21 mouse cellular contexts compared by ENCODE assay signal in genomic region chr12:87421708-87422507, GRCm38 (mm10). TPM values are rescaled to one million over a fixed set of nuclear protein-coding genes. Genes with fewer than 3 reads are reported as not detected.
A peak's percentile ranks its signal among the peaks of the same experiment; 100 is the strongest.
DNase-seq lines count a peak whose midpoint lies in the region; ATAC-seq lines count a peak whose summit lies in the region.
"Had no signal": no experiment of that assay in that cellular context is flagged by ENCODE, and none has a peak within 500 bp of the region (broad histone marks: within the 10 kb centered on the region; RNA-seq: fewer than 3 reads in every experiment).

No protein-coding gene starts in this region.

- 0 out of 2 replicates have a peak, but pooled peaks have one; percentile 30 for ATAC-seq in erythroblast, adult 5-6 weeks (replicated peaks; ENCODE audit: low FRiP score, poor library complexity, severe bottlenecking)
- ATAC-seq in megakaryocyte-erythroid progenitor cell, adult 5-6 weeks (replicated peaks; ENCODE audit: low FRiP score, low TSS enrichment, poor library complexity, severe bottlenecking) = peak; percentile 72
- ATAC-seq: activated CD4-positive, CD25-positive, alpha-beta regulatory T cell, adult 4 months; forebrain, postnatal 0 days; inflammation-experienced regulatory T-cells, adult 6 months; midbrain, embryonic 13.5 days had no signal

- intact Hi-C loops in left cerebral cortex, postnatal 4 days (cut with DNase I) = no loop called here

- DNase-seq in left cerebral cortex, postnatal 4 days = peak; percentile 23
- DNase-seq in left cerebral cortex, adult 9 months (ENCODE audit: low spot score in 2 of 2) = no peak
- peak; percentile 43 for DNase-seq in retina, postnatal 1 day
- no peak for DNase-seq in retina, embryonic 14.5 days (ENCODE audit: low spot score)
- no peak for DNase-seq in kidney, adult 8-10 months
- DNase-seq in adrenal gland, adult 8-10 months = no peak
- DNase-seq: adrenal gland, postnatal 10 days; B cell, adult 2 months; cerebellum, adult 8-10 months; forebrain, postnatal 0 days; gastrocnemius, postnatal 14 days; heart, adult 18-20 months; heart, postnatal 10 days; layer of hippocampus, postnatal 36 days; thymus, adult 2 months; thymus, postnatal 4 days had no signal

RNA-seq across cellular contexts. Expression of gene Slirp, which starts 21.8 kb away (rescaled TPM):
- total RNA-seq in left cerebral cortex, postnatal 4 days (2021) = 100 to 1,000 TPM in 1 of 2 experiments, 10 to 100 TPM in 1; 96.3 to 101 TPM
- 15.5 and 27.3 TPM in 2 replicates for total RNA-seq in erythroblast, adult 5-6 weeks (2015; ENCODE audit: low replicate concordance)
- 0.85 and 21.6 TPM in 2 replicates for total RNA-seq in erythroblast, adult 5-6 weeks (2017; ENCODE audit: low replicate concordance)
- 183 and 219 TPM in 2 replicates for total RNA-seq in megakaryocyte-erythroid progenitor cell, adult 5-6 weeks (2014; fragmentation: Nextera tagmentation)
- total RNA-seq in megakaryocyte-erythroid progenitor cell, adult 5-6 weeks (2017) = 65.7 and 122 TPM in 2 replicates
- total RNA-seq in adrenal gland, adult 8-10 months (2022) = 100 to 1,000 TPM; 156 to 205 (median 191) TPM

RNA-seq across cellular contexts. Expression of gene Alkbh1, which starts 21.9 kb away (rescaled TPM):
- 10 to 100 TPM; 25.8 to 28.4 TPM for total RNA-seq in left cerebral cortex, postnatal 4 days (2021)
- 6.1 and 7.5 TPM in 2 replicates for total RNA-seq in erythroblast, adult 5-6 weeks (2015; ENCODE audit: low replicate concordance)
- 9.8 and 15.7 TPM in 2 replicates for total RNA-seq in erythroblast, adult 5-6 weeks (2017; ENCODE audit: low replicate concordance)
- 65.2 and 74.6 TPM in 2 replicates for total RNA-seq in megakaryocyte-erythroid progenitor cell, adult 5-6 weeks (2014; fragmentation: Nextera tagmentation)
- 62.8 and 93.0 TPM in 2 replicates for total RNA-seq in megakaryocyte-erythroid progenitor cell, adult 5-6 weeks (2017)
- 10 to 100 TPM; 16.4 to 28.3 (median 21.9) TPM for total RNA-seq in adrenal gland, adult 8-10 months (2022)

RNA-seq across cellular contexts. Expression of gene Sptlc2, which starts 33.8 kb away (rescaled TPM):
- 10 to 100 TPM; 73.4 to 81.9 TPM for total RNA-seq in left cerebral cortex, postnatal 4 days (2021)
- total RNA-seq in erythroblast, adult 5-6 weeks (2015; ENCODE audit: low replicate concordance) = 43.7 and 57.3 TPM in 2 replicates
- total RNA-seq in erythroblast, adult 5-6 weeks (2017; ENCODE audit: low replicate concordance) = 33.7 and 61.5 TPM in 2 replicates
- 16.1 and 33.3 TPM in 2 replicates for total RNA-seq in megakaryocyte-erythroid progenitor cell, adult 5-6 weeks (2014; fragmentation: Nextera tagmentation)
- total RNA-seq in megakaryocyte-erythroid progenitor cell, adult 5-6 weeks (2017) = 46.3 and 61.6 TPM in 2 replicates
- total RNA-seq in adrenal gland, adult 8-10 months (2022) = 100 to 1,000 TPM; 224 to 333 (median 255) TPM

RNA-seq across cellular contexts. Expression of gene Snw1, which starts 50.2 kb away (rescaled TPM):
- 10 to 100 TPM; 53.1 to 53.3 TPM for total RNA-seq in left cerebral cortex, postnatal 4 days (2021)
- 12.1 and 13.8 TPM in 2 replicates for total RNA-seq in erythroblast, adult 5-6 weeks (2015; ENCODE audit: low replicate concordance)
- 36.2 and 38.6 TPM in 2 replicates for total RNA-seq in erythroblast, adult 5-6 weeks (2017; ENCODE audit: low replicate concordance)
- total RNA-seq in megakaryocyte-erythroid progenitor cell, adult 5-6 weeks (2014; fragmentation: Nextera tagmentation) = 64.6 and 68.2 TPM in 2 replicates
- total RNA-seq in megakaryocyte-erythroid progenitor cell, adult 5-6 weeks (2017) = 189 and 219 TPM in 2 replicates
- 100 to 1,000 TPM in 1 of 4 experiments, 10 to 100 TPM in 3; 76.4 to 103 (median 91.9) TPM for total RNA-seq in adrenal gland, adult 8-10 months (2022)

Comparison
In these comparisons a context has a peak if more than half of its experiments do, and no peak if none do; other contexts are left out.
1. DNase-seq: peak in left cerebral cortex, postnatal 4 days (single experiment) and retina, postnatal 1 day (single experiment); none in left cerebral cortex, adult 9 months (0 of 2), retina, embryonic 14.5 days (single experiment), kidney, adult 8-10 months (0 of 2) and adrenal gland, adult 8-10 months (single experiment).